Mouse (Mus musculus) thymus, postnatal 4 days (tissue): ENCODE measurements around the gene Izumo4.

Source experiments
- DNase-seq: peaks from one replicate; pipeline ENCODE4 v3.0.0; 2021

The Izumo4 gene

GRCm38 (mm10) chr10:80692249-80693165 lies 9.5 kb upstream of the Izumo4 start:
- peak; percentile 65 for DNase-seq

GRCm38 (mm10) chr10:80693401-80694045 lies 8.5 kb upstream of the Izumo4 start:
- peak; percentile 47 for DNase-seq

- peak; percentile 55 for DNase-seq
Measured at GRCm38 (mm10) chr10:80694159-80694938, 7.6 kb upstream of the Izumo4 start.

- DNase-seq = peak; percentile 77
Measured at GRCm38 (mm10) chr10:80695186-80695585, 6.8 kb upstream of the Izumo4 start.

DNA sequence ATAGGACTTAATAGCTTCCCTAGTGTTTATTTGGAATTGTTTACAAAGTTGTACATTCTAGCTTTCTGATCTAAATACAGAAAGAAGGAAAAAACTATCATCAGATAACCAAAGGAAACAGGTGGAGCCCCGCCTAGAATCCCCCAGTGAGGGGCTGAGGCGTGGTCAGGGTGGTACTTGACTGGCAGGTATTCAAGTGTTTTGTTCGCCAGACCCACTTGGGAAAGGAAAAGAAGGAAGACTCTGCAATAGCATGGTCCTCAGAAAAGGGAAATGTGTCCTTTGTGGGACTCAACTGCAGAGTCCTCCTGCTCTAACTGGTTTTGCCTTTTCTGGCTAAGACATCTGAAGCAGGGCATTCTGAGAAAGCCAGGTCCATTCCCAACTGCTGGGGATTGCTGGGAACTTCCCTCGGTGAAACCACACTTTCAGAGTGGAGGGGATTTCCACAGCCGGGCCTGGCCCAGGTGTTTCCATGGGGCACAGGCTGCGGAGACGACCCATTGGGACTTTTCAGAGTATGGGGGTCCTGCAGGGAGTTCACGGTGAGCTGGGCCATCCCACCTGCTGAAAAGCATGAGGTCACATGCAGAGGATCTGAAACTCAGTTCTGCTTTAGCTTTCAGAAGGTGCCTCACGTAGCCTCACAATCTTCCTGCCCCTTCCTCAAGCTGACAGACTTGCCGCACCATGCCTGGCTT lies 6.0 kb upstream of the Izumo4 start:
- DNase-seq = peak; percentile 61

DNA sequence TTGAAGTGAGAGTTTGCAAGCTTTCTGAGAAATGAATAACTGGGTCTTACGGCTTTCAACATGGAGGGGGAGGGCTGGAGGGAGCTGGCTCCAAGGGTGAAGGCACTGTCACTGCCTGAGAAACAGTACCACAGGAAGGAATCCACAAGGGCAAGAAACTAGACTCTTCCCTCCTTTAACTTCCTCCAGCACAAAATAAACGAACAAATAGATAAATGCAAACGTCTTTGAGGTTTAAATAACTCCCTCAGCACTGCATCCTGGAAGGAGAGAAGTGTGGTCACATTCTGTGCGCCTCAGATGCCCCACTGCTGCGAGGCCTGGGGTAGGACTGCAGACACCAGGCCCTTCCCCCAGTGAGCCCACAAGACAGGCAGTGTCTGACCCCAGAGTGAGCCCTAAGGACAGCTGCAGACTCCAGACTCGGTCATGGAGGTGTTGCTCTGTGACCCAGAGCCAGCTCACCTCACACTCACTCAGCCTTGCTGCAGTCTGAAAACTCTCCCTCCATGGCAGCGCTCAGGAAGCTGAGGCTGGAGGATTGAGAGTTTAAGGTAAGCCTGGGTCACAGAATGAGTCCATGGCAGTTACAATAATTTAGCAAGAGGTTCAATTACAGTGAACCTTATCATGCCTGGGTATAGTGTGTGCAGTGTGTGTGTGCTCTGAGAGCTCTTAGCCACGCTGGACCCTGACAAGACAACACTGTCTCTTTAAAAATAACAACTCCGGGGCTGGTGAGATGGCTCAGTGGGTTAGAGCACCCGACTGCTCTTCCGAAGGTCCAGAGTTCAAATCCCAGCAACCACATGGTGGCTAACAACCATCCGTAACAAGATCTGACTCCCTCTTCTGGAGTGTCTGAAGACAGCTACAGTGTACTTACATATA lies 5.2 kb upstream of the Izumo4 start:
- peak; percentile 56 for DNase-seq

- DNase-seq = peak; percentile 45
Measured at GRCm38 (mm10) chr10:80697393-80697787, 4.6 kb upstream of the Izumo4 start.

DNA sequence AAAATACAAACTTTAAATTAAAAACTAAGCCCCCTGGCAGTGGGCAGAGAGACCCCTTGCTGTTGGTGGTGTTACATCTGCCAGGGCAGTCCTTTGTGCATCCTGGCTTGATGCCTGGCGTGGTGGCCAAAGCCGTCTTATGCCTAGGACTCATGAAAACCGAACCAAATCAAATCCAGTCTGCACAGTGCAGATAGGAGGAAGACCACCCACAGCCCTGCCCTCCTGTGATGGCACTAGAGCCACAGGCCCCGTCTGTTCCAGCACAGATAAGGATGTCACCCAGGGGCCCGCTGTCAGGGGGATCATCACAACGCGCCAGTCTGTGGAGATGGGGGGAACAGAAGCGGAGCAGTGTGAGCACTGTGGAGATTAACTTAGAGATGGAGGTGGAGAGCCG lies 4.2 kb upstream of the Izumo4 start:
- peak; percentile 54 for DNase-seq

DNA sequence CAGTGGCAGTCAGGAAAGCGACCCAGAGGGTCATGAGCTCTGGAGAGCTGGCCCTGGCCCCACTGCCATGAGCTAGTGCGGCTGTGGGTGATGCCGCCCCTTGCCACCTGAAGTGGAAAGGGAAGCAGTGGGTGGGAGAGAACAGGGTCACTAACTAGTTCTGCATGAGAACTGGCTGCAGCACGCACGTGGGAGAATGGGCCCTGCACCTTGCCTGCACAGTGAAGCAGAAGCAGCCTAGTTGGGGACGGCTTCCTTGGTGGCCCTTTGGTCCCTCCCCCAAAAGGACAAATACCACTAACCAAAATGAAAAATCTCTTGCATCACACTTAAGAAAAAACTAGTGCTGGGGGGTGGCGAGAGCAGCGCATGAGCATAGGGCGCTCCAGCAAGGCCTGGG lies 3.4 kb upstream of the Izumo4 start:
- peak; percentile 41 for DNase-seq

DNA sequence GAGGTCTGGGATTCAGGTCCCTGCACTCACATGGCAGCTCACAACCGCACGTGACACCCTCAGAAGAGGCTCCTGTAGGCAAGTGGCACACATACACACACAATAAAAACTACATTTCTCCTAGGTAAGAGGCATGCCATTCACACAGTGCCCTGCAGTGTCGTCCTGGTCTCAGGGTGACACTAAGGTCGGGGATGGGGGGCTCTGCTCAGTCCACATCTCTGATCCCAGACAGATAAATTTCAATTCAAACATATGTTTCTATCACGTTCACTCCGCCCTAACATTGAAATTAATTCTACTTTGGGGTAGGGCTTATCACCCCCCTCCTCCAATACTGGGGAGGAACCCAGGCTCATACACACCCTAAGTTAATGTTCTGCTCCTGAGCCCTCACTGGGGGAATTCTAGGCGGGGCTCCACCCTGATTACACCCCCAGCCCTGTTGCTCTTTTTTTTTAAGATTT lies 1.9 kb upstream of the Izumo4 start:
- DNase-seq = peak; percentile 40

GRCm38 (mm10) chr10:80700732-80701131 lies 1.3 kb upstream of the Izumo4 start:
- DNase-seq = peak; percentile 59

DNA sequence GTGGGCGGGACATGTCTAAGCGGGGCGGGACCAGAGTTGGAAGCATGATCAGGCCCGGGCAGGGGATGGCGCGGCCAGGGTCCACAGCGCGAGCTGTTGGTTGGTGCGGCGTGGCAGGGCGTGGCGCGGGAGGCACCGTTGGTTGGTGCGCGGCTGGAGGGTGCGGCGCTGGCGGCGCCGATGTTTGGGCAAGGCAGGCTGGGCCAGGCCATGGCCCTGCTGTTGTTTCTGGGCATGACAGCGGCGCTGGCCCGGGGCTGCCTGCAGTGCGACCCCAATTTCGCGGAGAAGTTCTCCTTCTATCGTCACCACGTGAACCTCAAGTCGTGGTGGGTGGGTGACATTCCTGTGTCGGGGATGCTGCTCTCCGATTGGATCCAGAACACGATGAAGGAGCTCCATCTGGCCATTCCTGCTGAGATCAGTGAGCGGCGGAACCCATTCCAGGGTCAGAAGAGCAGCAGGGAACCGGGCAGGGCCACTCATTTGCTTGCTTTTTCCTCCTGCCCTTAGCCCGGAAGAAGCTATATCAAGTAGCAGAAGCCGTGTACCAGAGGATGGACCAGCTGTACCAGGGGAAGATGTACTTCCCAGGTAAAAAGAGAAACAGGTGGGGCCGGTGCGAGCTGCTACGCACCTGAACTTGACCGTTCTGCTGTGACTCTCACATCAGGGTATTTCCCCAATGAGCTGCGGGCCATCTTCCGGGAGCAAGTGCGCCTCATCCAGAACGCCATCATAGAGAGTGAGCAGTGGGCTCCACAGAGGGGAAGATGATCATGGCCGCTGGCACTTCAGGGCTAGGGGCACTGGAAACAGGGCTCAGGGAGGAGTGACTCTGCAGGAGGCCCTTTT lies 779 bp downstream of the Izumo4 start:
- peak; percentile 91 for DNase-seq

DNA sequence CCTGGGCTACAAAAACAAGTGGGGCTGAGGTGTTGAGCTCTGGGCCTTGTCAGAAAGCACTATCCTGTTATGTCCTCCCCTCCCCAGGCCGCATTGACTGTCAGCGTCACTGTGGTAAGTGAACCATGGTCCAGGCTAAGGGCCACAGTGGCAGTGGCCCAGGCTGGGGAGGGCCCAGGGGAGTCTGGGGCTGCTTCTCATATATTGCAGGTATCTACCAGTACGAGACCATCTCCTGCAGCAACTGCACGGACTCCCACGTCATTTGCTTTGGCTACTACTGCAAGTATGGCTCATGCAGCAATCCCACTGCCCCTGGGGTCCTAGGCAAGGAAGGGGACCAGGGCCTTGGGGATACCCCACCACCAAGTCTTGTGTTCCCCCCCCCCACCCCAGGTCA lies 1.7 kb downstream of the Izumo4 start:
- DNase-seq = no peak

DNA sequence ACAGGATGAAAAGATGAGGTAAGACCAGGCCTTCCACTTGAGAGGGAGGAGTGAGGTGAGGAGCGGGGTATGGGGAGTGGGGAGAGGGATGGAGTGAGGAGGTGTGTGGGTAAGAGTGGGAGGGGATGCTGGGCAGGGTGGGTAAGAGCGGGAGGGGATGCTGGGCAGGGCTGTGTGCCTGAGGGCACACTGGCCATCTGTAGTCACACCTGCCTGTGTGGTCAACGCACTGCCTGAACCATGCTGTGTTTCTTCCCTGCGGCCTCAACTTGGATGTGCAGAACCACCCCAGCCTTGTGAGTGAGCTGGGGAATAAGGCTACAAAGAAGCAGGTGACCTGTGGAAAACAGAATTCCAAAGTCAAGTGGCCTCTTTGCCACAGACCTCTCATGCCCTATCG lies 2.4 kb downstream of the Izumo4 start:
- no peak for DNase-seq

GRCm38 (mm10) chr10:80705033-80705432 lies 3.0 kb downstream of the Izumo4 start:
- no peak for DNase-seq

DNA sequence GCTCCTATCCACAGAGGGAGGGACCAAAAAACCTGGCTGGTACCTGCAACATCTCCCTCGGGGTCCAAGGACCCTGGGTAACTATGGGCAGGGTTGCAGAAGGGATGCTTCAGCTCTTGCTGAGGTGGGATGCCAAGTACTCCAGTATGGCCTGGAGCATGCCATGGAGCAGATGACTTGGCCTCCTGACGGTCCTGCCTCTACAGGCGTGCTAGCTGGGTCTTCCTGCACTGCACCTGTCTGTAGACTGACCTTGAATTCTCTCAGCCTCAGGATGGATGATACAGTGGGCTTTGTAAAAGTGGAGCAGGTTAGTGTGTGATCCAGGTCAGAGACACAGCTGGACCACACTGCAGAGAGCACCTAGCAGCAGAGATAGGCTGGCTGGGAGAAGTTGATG lies 3.5 kb downstream of the Izumo4 start:
- no peak for DNase-seq

- no peak for DNase-seq
Measured at GRCm38 (mm10) chr10:80710834-80711233, 8.8 kb downstream of the Izumo4 start.

- DNase-seq = no peak
Measured at GRCm38 (mm10) chr10:80717281-80717680, 15.3 kb downstream of the Izumo4 start.

- no peak for DNase-seq
Measured at GRCm38 (mm10) chr10:80727369-80728127, 25.6 kb downstream of the Izumo4 start.

DNA sequence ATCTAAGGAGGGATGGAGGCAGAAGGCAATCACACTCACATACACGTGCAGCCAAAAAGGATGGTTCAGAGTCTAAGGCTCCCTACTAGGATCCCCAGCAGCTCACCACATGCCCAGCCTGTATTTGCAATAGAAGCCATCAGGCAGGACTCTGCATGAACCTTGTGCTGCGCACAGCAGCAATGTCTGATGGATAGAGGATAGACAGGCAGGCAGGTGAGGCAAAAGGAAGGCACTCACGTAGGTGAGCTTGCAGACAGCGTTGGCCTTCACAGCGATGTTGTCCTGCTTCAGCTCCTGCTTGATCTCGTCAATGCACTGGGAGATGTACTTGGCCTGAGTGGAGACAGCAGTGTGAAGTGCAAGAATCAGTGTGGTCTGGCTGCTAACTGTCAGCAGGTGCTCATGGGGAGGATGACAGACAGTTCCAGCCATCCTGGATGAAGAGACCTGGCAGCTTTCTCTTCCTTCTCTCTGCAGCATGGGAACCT lies 30.7 kb downstream of the Izumo4 start:
- no peak for DNase-seq
